Mouse (Mus musculus): Measurements from ENCODE around the gene Cse1l. TPM values are rescaled to one million over a fixed set of nuclear protein-coding genes. Genes with fewer than 3 reads are reported as not detected.

The Cse1l gene
- polyA plus RNA-seq, 1 experiment from 2014 or later, result 165 TPM

Other genes with a start within 250 kb of the Cse1l start
- 36.8 and 44.1 TPM in 2 replicates for gene Prex1, start 192.2 kb upstream of the Cse1l start, polyA plus RNA-seq (2016; fragmentation: Nextera tagmentation; extraction: Ambion mirVana)
- gene Trp53rkb, start 113.5 kb upstream of the Cse1l start, polyA plus RNA-seq (2016; fragmentation: Nextera tagmentation; extraction: Ambion mirVana), result 11.0 and 12.8 TPM in 2 replicates
- gene Arfgef2, start 100.5 kb upstream of the Cse1l start, polyA plus RNA-seq (2016; fragmentation: Nextera tagmentation; extraction: Ambion mirVana), result 4.9 and 5.2 TPM in 2 replicates
- gene Stau1, start 90.3 kb downstream of the Cse1l start, polyA plus RNA-seq (2016; fragmentation: Nextera tagmentation; extraction: Ambion mirVana), result 89.6 and 91.9 TPM in 2 replicates
- gene Ddx27, start 109.2 kb downstream of the Cse1l start, polyA plus RNA-seq (2016; fragmentation: Nextera tagmentation; extraction: Ambion mirVana), result 49.1 and 68.1 TPM in 2 replicates
- gene Znfx1, start 157.0 kb downstream of the Cse1l start, polyA plus RNA-seq (2016; fragmentation: Nextera tagmentation; extraction: Ambion mirVana), result 6.5 and 7.5 TPM in 2 replicates